Mouse (Mus musculus) right cerebral cortex, postnatal 10 days (tissue): Measurements from ENCODE around the gene Anxa11.
"Not testable (repeated sequence)": the region's sequence is repeated elsewhere in the genome, so short reads cannot be mapped to it uniquely, and the experiment has no call there.

Experiments
- DNase-seq, 2 experiments: peaks; one replicate each; pipeline ENCODE4 v3.0.0; 2021; ENCODE audit warnings: low spot score in 2 of 2

Gene Anxa11

DNA sequence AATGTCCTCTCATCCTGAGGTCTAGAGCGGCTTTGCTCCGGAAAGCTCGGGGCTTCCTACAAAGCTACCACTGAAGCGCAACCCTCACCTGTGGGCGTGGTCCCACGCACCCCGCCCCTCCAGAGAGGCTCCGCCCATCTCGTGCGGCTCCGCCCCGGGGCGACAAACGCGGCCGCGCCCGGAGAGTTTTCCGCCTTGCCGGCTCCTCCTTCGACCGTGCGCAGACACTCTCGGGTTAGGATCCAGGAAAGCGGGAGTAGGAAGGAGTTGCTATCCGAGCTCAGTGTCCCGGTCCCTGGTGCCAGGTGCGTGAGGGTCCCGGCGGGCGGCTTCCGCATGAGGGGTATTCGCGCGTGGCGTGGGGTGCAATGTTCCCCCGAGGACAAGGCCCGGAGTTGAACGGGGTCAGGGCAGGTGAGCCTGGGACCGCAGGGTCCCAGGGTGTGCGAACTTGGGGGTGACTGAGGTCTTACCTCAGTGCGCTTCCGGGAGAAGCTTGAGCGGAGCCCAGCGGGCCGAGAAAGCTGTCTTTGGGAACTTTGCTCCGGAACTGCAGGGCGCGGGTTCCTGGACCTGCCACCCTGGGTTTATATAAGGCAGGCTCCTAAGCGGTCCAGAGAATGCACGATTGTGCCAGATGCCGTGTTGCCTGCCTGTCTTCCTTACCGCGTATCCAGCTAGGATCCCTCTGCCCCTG is at the start of gene Anxa11:
Gene Anxa11 (plus strand): TSS at position 166 of the 697 bp plus-strand sequence.
- DNase-seq: peak; percentile 40 to 65

DNA sequence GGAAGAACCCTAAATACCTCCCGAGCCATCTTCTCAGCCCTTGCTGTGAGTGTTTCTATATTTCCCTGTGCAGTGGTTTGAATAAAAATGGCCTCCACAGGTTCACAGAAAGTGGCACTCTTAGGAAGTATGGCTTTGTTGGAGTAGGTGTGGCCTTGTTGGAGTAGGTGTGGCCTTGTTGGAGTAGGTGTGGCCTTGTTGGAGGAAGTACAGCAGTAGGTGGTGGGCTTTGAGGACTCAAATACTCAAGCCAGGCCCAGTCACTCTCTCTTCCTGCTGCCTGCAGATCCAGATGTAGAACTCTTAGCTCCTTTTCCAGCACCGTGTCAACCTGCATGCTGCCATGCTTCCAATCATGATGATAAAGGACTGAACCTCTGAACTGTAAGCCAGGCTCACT is 47.6 kb upstream of the Anxa11 start:
- no peak for DNase-seq

DNA sequence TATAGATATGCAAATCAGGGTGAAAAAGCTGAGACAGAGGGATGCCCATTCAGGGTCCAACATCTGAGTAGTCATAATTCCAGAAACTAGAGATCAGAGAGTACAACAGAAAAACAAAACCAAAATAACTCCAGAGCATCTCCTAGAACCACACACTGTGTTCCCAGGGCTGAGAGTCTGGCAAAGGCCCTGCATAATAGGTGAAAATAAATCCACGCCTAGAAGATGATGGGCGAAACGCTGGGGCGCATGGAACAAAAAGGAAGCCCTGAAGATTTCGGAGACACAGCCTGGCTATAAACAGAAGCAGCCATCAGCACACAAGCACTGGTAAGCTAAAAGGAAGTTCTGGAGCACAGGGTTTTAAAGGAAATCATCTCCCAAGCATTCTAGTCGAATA is 46.9 kb upstream of the Anxa11 start:
- DNase-seq: no peak

DNA sequence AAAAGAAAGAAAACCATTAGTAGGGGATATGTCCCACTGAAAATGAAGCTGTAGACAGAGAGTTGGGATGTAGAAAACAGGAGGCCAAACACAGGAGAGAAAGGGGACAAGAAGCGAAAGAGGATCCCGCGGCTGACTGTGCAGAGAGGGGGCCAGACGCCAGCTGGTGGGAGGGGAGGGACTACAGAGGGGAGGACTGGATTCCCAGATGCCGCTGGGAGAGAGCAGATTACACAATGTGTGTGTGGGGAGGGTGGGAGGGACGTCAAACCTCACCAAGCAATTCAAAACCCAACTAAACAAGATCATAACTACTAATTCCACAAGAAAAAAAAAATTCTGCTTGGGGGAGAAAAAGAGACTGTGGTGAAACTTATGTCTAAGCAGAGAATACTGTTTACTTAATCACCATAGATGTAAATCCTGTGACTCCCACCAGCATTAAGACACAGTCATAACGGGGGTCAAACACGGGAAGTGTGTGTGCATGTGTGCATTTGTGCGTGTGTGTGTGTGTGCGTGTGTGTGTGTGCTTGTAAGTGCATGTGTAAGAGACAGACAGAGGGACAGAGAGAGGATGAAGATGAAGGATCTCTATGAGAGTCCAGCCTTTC is 46.3 kb upstream of the Anxa11 start:
- DNase-seq: peak; percentile 57 to 72

DNA sequence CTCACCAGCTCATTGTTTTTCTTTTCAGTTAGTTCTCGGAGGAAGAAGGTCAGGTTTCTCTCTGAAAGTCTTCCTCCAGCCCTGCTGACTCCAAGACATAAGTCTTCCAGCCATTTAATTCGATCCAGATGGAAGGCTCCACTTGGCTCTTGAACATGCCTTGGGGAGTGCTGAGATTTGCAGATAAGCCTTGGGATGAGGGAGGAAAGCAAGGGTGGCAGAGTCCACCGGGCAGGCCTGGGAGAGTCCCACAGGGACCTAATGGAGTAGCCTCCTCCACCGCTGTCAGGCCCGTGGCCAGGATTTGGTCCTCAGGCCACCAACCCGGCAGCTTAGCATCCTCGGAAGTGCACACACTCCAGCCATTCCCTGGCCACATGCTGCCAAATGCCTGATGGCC is 45.3 kb upstream of the Anxa11 start:
- DNase-seq: no peak

DNA sequence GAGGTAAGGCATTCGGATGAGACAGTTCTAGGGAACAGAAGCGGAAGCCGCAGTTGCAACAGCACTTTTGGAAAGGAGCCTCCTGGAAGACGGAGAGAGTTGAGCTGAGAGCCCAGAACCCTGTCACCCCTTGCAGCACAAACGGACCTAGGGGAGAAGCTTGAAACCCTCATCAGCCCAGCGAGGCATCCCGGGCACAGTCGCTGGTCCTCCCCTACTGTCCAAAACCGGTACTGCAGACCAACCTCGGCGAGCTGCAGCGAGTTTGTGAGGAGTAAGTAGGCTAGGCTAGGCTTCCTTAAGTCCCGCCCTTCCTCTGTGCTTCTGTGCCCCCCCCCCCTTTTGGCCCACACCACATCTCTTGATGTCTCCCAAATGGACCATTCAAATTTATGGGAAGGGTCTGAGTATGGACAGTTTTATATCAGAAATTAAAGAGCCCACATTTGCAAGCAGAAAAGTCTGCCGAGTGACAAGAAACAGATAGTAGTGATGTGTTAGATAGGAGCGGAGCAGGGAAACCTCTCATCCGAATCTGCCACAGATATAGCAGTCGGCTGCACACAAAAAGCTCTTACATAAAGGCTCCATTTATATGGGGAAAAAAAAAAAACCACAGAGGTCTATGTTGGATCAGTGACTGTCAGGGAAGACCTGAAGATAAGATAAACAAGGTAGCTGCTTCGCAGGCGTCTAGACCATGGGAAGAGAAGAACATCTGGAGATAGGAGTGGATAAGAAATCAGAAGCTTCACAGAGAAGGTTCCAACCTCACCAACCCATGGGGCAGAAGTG is 41.6 kb upstream of the Anxa11 start:
- DNase-seq: peak; percentile 82 to 87

DNA sequence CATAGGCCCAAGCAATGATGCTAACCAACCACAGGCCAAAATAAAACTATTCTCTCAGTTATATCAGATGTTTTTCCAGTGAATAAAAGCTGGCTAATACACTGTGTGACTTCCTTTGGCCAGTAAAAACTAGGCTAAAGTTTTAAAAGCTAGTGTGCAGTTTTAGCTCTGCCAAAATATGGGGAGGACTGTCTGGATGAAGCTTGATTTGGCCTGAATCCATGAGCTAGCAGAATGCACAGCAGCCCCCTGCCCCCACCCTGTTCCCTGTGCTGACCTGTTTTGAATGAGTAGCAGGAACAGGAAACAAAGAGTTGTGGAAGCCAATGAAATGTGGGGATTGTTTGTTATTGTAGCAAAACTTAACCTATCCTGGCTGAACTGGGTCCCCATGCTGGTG is 39.4 kb upstream of the Anxa11 start:
- DNase-seq: no peak

DNA sequence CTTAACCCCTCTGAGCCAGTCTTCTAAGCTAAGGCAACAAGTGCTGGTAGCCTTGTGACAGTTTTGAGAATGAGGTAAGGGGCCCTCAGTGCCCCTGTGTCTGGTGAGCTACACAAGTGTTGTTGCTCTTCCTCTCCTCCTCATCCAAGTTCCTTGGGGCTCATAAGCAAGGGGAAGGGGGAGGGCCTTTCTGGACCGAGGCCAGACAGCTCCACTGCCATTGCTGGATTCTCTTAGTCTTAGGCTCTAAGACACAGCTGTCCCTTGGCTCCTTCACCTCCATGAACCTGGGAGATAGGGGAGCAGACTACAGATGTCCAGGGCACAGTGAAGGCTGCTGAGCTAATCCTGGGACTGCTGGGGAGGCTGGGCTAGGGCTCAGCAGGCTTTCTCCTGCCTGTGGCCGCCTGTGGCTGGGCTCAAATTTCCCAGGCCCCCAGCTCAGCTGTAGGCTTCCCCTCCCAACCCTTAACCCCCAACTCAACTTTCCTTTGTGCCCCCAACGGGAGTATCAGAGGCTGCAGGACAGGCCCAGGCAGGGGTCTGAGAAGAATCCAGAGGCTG is 38.6 kb upstream of the Anxa11 start:
- no peak for DNase-seq

DNA sequence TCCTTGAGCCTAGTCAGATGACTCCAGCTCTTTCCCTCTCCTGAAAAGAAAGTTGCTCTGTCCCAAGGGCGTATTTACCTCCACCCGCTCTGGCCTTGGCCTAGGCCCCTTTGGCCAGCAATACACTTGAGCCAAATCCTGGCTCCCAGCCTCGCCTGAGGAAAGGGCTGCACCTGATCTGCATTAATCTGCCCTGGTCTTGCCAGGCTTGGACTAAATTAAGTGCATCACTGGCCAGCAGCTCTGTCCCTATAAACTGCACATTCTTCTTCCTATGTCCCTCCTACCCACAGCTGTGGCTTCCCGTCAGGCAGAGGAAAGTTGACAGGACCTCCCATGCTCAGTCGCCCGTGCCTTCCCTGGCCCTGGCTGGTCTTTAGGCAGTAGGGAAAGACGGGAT is 36.1 kb upstream of the Anxa11 start:
- DNase-seq: peak; percentile 77 to 78

DNA sequence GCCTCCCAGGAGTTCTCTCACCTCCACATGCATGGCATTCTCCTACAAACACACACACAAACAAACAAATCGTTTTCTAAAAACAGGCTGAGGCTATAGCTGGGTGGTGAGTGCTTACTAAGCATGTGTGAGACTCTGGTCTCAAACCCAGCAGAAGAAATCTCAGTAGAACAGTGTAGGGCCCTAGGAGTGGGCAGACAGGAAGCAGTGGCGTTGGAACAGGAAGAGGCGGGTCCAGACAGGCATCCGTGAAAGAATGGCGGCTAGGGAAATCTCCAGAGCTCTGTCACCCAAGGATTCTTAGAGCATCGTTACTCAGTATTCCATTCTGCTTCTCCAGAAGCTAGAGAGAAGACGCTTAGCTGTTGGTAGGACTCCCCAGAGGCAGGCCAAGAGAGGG is 35.4 kb upstream of the Anxa11 start:
- no peak for DNase-seq

DNA sequence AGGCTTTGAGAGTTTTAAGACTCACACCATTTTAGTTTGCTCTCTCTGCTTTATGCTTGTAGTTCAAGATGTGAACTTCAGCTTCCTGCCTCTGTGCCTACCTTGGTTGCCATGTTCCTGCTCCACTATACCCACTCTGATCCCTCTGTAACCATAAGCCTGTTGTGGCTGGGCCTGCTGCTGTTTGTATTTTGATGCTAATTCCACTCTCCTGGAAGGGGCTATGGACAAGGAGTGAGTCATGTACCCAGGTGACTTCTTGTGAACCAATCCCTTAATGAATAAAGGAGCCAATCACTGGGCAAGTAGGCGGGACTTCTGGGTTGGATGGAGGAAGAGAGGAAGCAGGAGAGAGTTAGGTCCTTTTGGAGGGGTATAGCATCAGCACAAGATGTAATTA is 30.9 kb upstream of the Anxa11 start:
- not testable (repeated sequence) for DNase-seq

DNA sequence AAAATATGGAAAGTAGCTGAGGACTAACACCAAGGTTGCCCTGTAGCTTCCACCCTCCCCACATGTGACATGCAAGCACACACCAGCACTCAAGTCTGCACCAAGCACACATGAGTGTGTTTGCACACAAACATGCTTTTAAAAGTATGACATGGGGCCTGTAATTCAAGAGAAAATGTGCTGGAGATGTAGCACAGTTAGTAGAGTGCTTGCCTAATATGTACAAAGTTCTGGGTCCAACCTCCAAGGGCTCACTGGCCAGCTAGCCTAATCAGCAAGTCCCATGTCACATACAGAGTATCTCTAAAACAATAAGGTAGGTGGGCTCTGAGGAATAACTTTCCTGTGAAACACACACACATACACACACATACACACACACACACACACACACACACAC is 27.8 kb upstream of the Anxa11 start:
- DNase-seq: no peak

DNA sequence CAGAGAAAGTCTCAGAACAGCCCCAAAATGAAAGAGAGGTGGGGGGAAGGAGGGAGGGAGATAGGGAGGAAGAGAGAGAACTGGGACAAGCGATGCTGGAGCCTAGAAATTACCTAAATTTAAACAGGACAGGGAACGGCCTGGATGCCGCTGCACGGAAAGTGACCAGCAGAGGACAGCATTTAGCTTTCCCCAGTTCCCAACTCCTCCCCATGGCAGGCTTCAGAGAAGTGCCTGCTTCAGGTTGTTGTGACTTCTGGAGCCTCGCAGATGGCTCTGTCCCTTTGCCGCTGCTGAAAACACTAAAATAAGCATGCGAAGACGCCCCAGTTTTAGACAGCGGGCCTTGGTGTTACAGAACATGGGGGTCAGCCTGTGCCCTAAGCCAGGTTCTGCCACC is 25.5 kb upstream of the Anxa11 start:
- peak; percentile 74 to 81 for DNase-seq

DNA sequence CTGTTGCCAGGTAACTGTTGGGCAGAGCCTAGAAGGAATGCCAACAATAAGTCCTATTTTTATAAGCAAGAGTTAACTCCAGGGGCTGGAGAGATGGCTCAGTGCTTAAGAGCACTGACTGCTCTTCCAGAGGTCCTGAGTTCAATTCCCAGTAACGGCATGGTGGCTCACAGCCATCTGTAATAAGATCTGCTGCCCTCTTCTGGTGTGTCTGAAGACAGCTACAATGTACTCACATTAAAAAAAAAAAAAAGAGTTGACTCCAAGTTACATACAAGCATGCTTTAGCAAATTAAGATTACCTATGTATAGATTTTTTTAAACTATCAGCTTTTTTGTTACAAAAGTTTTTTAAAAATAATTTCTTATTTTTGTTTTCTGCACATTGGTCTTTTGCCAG is 19.4 kb upstream of the Anxa11 start:
- DNase-seq: no peak

DNA sequence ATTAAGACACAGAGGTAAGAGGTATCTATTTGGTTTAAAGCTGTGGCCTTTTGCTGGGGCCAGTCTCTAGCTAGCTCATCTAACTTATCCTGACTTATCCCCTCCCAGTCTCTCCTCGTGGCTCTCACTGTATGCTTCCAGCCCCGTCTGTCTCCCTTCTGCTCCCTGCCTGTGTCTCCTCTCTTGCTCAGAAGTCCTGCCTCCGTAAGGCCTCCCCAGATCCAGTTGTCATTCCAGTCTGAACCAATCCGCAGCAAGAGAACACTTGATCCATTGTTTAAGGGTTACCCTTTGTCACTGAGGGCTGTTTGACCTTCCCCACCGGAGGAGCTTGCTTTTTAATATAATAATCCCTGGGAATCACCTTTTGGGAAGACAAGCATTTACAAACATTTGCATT is 17.0 kb upstream of the Anxa11 start:
- no peak for DNase-seq

DNA sequence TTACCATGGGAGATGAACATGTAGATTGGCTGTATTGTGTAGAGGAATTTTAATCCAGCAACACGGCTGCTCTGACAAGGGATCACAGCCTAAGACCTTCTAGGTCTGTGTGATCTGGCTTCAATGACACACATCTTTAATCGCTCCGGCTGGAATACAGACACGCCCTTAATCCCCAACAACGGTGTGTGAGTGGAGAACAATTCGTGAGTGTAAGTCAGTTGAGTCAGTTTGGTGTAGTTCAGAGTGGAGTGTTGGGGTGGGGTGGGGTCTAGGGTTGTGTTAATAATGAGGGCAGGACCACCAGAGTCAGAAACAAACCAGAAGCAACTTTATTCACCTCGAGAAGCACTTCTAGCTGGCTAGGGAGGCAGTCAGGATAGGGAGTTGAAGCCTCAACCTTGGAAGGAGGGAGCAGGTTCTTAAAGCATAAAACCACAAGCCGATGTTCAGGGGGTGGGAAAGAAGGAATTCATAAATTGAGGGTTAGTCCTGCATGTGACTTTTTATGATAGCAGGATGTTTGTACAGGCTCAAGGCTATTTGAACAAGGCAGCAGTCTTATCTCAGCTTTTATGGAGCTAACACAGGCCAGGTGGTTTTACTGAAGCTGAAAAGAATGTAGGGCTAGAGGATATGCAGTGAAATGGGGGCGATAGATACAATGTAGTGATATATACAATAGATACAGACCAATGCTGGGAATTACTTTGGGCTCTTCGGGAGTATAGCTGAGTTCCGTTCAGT is 15.9 kb upstream of the Anxa11 start:
- DNase-seq: no peak

DNA sequence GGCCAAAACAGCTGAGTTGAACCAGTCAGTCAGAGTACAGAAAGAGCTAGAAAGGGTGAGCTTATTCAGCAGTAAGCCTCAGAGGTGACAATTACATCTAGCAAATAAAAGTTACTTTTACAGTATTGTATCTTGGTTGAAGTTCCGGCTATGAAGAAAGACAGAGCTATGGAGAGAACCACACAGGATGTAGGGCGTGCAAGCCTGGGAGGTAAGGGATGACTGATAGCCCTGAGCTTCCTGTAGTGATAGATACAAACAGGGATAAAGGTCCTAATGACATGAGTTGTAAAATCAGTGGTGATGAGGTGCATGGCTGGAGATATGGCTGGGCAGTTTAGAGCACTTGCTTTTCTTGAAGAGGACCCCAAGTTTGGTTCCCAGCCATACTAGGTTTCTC is 15.1 kb upstream of the Anxa11 start:
- DNase-seq: no peak

DNA sequence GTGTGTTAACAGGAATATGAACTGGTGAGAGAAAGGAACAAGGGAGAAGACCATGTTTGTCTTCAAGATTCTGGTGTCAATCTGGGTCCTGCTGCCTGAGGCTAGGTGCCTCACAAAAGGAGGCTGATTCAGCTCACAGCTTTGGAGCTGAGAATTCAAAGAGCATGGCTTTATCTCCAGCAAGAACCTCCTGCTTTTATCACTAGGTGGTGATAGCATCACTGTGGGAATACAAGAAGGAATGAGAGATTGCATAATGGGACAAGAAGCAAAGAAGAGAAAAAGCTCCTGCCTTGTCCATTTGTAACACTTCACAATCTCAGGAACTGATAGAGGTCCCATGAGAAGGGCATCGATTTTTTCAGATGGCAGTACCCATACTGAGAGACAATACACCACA is 10.6 kb upstream of the Anxa11 start:
- no peak for DNase-seq

DNA sequence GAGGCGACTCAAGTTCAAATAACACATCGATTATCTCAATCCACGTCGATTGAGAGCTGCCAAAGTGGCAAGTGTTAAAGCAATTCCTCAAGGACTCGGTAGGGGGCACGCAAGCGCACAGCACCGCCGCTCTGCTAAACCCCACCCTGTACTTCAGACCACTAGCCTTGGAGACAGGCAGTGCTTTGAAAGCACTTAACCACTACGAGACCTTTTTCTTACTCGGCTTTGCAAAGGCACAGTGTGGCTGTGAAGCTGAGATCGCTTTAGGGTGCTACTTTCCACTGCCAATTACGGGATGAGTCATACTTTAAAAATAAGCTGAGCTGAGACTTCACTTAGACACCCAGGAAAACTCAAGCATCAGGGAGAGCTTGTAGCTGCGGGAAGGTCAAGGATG is 9.7 kb upstream of the Anxa11 start:
- DNase-seq: peak; percentile 68 to 73

DNA sequence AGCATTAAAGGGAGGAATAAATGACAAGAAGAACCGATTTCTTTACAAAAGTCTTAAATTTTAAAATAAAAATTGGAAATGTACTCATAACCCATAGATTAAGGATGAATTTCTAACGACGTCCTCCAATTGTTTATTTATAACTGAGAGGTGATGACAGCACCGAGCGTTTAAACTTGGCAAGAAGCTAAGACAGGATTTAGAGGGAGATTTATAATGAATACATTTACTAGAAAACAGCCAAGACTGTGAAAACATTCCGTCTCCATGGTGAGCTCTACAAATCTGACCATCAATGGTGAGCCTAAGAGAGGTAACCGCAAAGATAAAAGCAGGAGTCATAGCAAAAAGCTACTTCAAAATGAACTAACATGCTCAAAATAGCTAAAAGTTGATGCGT is 3.5 kb upstream of the Anxa11 start:
- no peak for DNase-seq

DNA sequence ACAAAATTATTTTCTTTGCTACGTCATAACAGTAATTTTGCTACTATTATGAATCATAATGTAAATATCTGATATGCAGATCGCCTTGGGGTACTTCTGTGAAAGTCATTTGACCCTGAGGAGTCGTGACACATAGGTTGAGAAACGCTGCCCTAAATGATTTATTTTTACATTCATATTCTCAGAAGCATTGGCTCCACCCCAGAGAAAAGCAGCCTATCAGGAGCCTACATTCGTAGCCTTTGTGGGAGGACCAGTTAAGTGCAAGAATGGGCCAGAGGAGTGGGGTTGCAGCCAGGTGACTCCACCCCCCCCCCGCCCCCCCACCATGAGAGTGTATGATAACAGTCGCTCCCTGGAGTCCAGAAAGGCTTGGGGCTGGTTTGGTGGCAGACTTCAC is 2.2 kb upstream of the Anxa11 start:
- no peak for DNase-seq

DNA sequence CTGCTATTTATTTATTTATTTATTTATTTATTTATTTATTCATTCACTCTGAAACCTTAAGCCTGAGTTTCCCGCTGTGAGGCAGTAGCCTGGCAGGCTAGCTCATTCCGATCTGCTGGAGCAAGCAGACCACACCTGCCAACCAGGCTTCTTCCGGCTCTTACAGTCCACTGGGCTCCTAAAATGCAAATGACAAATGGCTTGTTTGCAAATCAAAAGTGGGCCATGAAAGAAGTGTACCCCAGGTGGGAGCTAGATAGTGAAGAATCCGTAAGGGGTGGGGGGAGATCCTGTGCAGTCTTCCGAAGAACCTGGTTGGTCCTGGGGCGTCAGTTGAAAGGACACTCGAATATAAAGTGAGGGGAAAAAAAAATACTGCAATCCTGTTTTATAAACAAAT is 995 bp upstream of the Anxa11 start:
- DNase-seq: no peak
